Mouse (Mus musculus): ENCODE results near the gene Itga10. TPM values are rescaled to one million over a fixed set of nuclear protein-coding genes. Genes with fewer than 3 reads are reported as not detected.

The Itga10 gene
- polyA plus RNA-seq, 1 experiment from 2014 or later: 0.31 TPM

- ATAC-seq: no peak
- no peaks in the 10 kb centered on the region for H3K9me3 ChIP-seq (ENCODE audit: low read length)
- DNase-seq (ENCODE audit: low spot score): peak; percentile 36
Measured at GRCm38 (mm10) chr3:96667316-96667715, 21.9 kb downstream of the Itga10 start.

GRCm38 (mm10) chr3:96668424-96669067, 23.2 kb downstream of the Itga10 start:
- Histone ChIP-seq H3K36me3 (ENCODE audit: insufficient read depth, low read length) (no peaks in the 10 kb centered on the region), H3K27me3 (replicated peaks; ENCODE audit: insufficient read depth, low read length) (no peaks in the 10 kb centered on the region), H3K4me2 (replicated peaks; ENCODE audit: low read depth, low read length) (no peak overlapping the region), H3K27ac (ENCODE audit: low read length) (no peak overlapping the region), H3K9me3 (ENCODE audit: low read length) (no peaks in the 10 kb centered on the region), H3K9ac (replicated peaks; ENCODE audit: low read depth) (no peak overlapping the region), H3K4me1 (ENCODE audit: insufficient read depth, low read depth, low read length) (0 out of 2 replicates have a peak, but pooled peaks cover 9% of the 10 kb centered on the region), H3K4me3 (ENCODE audit: low read depth, low read length) (no peak overlapping the region)
- no peak for TF ChIP-seq EP300 (IDR thresholded peaks at IDR 0.05)
- no peak for TF ChIP-seq CTCF (IDR thresholded peaks at IDR 0.05)
- DNase-seq (ENCODE audit: low spot score) (no peak), ATAC-seq (no peak)
- 94% methylated on average over 5 of the region's 5 CpGs for whole genome bisulfite sequencing

More at GRCm38 (mm10) chr3:96667316-96667715, 21.9 kb downstream of the Itga10 start:
- H3K27me3 ChIP-seq (replicated peaks; ENCODE audit: insufficient read depth, low read length): no peaks in the 10 kb centered on the region
- TF ChIP-seq CTCF (IDR thresholded peaks at IDR 0.05): peak; percentile 65
- no peak for TF ChIP-seq EP300 (IDR thresholded peaks at IDR 0.05)
- H3K4me1 ChIP-seq (ENCODE audit: insufficient read depth, low read depth, low read length): 0 out of 2 replicates have a peak, but pooled peaks cover 9% of the 10 kb centered on the region
- H3K36me3 ChIP-seq (ENCODE audit: insufficient read depth, low read length): no peaks in the 10 kb centered on the region
- WGBS: 39% methylated on average over 1 of the region's 1 CpGs
- no peak overlapping the region for H3K27ac ChIP-seq (ENCODE audit: low read length)
- H3K4me3 ChIP-seq (ENCODE audit: low read depth, low read length): no peak overlapping the region
- H3K9ac ChIP-seq (replicated peaks; ENCODE audit: low read depth): no peak overlapping the region
- no peak overlapping the region for H3K4me2 ChIP-seq (replicated peaks; ENCODE audit: low read depth, low read length)

- Histone ChIP-seq H3K4me3 (ENCODE audit: low read depth, low read length) (peak within 1 kb of the TSS; percentile 28), H3K27me3 (replicated peaks; ENCODE audit: insufficient read depth, low read length) (no peaks in the 10 kb centered on the region), H3K4me2 (replicated peaks; ENCODE audit: low read depth, low read length) (peak within 1 kb of the TSS; percentile 64), H3K4me1 (ENCODE audit: insufficient read depth, low read depth, low read length) (0 out of 2 replicates have a peak, but pooled peaks cover 5% of the 10 kb centered on the region), H3K9ac (replicated peaks; ENCODE audit: low read depth) (no peak within 1 kb of the TSS), H3K27ac (ENCODE audit: low read length) (no peak within 1 kb of the TSS), H3K9me3 (ENCODE audit: low read length) (no peaks in the 10 kb centered on the region), H3K36me3 (ENCODE audit: insufficient read depth, low read length) (no peaks in the 10 kb centered on the region)
- DNase-seq (ENCODE audit: low spot score): peak; percentile 96
- WGBS: 6% methylated on average over 30 of the region's 35 CpGs
- TF ChIP-seq CTCF (IDR thresholded peaks at IDR 0.05) (peak; percentile 58), EP300 (IDR thresholded peaks at IDR 0.05) (no peak)
- ATAC-seq: peak; percentile 99
Measured at GRCm38 (mm10) chr3:96669727-96670468, 24.5 kb downstream of the Itga10 start, which contains the start of gene Ankrd35. Ankrd35 (plus strand) TSS chr3:96670131.

DNA sequence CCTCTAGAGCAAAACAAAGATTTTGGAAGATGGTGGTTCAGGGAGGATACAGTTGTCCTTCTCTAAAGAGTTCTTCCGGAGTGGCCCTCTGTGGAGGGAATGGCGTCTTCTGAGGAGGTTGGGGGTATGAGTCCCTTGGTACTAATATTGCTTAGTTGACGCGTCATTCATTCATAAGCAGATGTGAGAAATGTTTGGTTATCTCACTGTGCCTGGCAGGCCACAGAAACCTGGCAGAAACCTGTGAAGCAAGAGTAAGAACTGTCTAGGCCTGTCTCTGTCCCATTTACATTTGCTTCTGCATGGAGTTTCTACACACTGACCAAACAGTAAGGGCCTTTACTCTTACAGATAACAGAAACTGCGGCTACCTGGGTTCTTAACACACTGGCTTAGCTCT, 26.1 kb downstream of the Itga10 start:
- 95% methylated on average over 5 of the region's 5 CpGs for WGBS

DNA sequence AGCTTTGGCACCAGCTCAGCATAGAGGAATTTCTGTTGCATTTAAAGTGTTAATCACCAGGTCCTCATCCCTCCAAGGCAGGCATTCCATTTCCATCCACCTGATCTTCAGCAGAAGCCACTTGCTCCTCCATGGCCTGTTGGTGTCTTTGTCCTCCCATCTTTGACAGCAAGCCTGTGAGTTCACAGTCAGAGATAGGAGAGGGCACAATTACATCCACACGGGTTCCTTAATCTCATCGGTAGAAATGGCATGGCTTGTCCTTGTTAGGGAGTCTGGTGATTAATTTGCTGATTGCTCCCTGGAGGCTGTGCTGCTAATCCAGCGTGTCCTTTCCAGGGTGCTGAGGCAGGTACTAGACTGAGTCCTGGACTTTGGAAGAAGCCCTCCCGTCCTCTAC, 28.1 kb downstream of the Itga10 start:
- TF ChIP-seq CTCF (IDR thresholded peaks at IDR 0.05): no peak
- no peak for TF ChIP-seq EP300 (IDR thresholded peaks at IDR 0.05)
- 0 out of 2 replicates have a peak, but pooled peaks cover 5% of the 10 kb centered on the region for H3K4me1 ChIP-seq (ENCODE audit: insufficient read depth, low read depth, low read length)
- H3K4me2 ChIP-seq (replicated peaks; ENCODE audit: low read depth, low read length): no peak overlapping the region
- no peak overlapping the region for H3K27ac ChIP-seq (ENCODE audit: low read length)
- no peak overlapping the region for H3K9ac ChIP-seq (replicated peaks; ENCODE audit: low read depth)
- no peaks in the 10 kb centered on the region for H3K27me3 ChIP-seq (replicated peaks; ENCODE audit: insufficient read depth, low read length)
- WGBS: 75% methylated on average over 4 of the region's 4 CpGs
- no peak for ATAC-seq
- DNase-seq (ENCODE audit: low spot score): no peak
- no peaks in the 10 kb centered on the region for H3K36me3 ChIP-seq (ENCODE audit: insufficient read depth, low read length)
- no peaks in the 10 kb centered on the region for H3K9me3 ChIP-seq (ENCODE audit: low read length)
- no peak overlapping the region for H3K4me3 ChIP-seq (ENCODE audit: low read depth, low read length)

More for the DNA sequence above, 26.1 kb downstream of the Itga10 start:
- DNase-seq (ENCODE audit: low spot score) (no peak), ATAC-seq (no peak)
- Histone ChIP-seq H3K9me3 (ENCODE audit: low read length) (no peaks in the 10 kb centered on the region), H3K27me3 (replicated peaks; ENCODE audit: insufficient read depth, low read length) (no peaks in the 10 kb centered on the region), H3K4me1 (ENCODE audit: insufficient read depth, low read depth, low read length) (0 out of 2 replicates have a peak, but pooled peaks cover 5% of the 10 kb centered on the region), H3K36me3 (ENCODE audit: insufficient read depth, low read length) (no peaks in the 10 kb centered on the region), H3K4me3 (ENCODE audit: low read depth, low read length) (no peak overlapping the region), H3K9ac (replicated peaks; ENCODE audit: low read depth) (no peak overlapping the region), H3K4me2 (replicated peaks; ENCODE audit: low read depth, low read length) (no peak overlapping the region), H3K27ac (ENCODE audit: low read length) (no peak overlapping the region)
- TF ChIP-seq CTCF (IDR thresholded peaks at IDR 0.05) (no peak), EP300 (IDR thresholded peaks at IDR 0.05) (no peak)

DNA sequence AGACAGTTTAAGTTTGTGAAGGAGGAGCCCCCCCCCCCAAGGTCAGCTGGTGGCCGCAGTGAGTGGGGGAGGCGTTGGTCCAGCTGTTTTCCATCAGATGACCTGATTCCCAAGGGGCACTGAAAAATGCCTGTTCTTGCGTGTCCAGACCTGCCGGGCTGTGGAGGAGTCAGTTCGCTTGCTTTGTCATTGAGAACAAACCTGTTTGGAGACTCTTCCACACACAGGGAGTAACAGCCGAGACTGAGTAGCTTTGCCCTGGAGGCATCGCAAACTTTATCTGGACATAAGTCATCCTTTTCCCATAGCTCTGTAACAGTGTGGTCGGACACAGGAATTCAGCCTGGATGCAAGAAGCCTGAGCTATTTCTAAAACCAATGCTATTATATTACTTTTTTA, 29.1 kb downstream of the Itga10 start:
- WGBS: 42% methylated on average over 8 of the region's 8 CpGs
- Histone ChIP-seq H3K9ac (replicated peaks; ENCODE audit: low read depth) (no peak overlapping the region), H3K4me3 (ENCODE audit: low read depth, low read length) (no peak overlapping the region), H3K4me1 (ENCODE audit: insufficient read depth, low read depth, low read length) (0 out of 2 replicates have a peak, but pooled peaks cover 5% of the 10 kb centered on the region), H3K27ac (ENCODE audit: low read length) (no peak overlapping the region), H3K9me3 (ENCODE audit: low read length) (no peaks in the 10 kb centered on the region), H3K36me3 (ENCODE audit: insufficient read depth, low read length) (no peaks in the 10 kb centered on the region), H3K4me2 (replicated peaks; ENCODE audit: low read depth, low read length) (no peak overlapping the region), H3K27me3 (replicated peaks; ENCODE audit: insufficient read depth, low read length) (0 out of 2 replicates have a peak, but pooled peaks cover 2% of the 10 kb centered on the region)
- ATAC-seq (no peak), DNase-seq (ENCODE audit: low spot score) (no peak)
- TF ChIP-seq EP300 (IDR thresholded peaks at IDR 0.05): no peak
- no peak for TF ChIP-seq CTCF (IDR thresholded peaks at IDR 0.05)
